Mouse (Mus musculus) intestine, postnatal 0 days (tissue): Measurements from ENCODE around the gene Pidd1. TPM values are rescaled to one million over a fixed set of nuclear protein-coding genes. Genes with fewer than 3 reads are reported as not detected.

Source experiments
- ATAC-seq: fragments of 200-750 bp; cut with Nextera tagmentation; 2 replicates; pipeline ENCODE4 v1.8.0; 2017; ENCODE audit warnings: mild to moderate bottlenecking, moderate TSS enrichment, moderate library complexity
- H3K27ac ChIP-seq: fragments of 300-500 bp; sonication (generic); 2 replicates; pipeline ENCODE4 v1.5.1; 2014; ENCODE audit warnings: mild to moderate bottlenecking, low read depth, low read length, moderate library complexity
- H3K27me3 ChIP-seq: fragments of 300-500 bp; sonication (generic); replicated peaks from 2 replicates; pipeline ENCODE4 v1.6.1; 2014; ENCODE audit warnings: low read length, mixed read lengths; ENCODE audit not compliant: control insufficient read depth, insufficient read depth
- H3K36me3 ChIP-seq: fragments of 300-500 bp; sonication (generic); 2 replicates; pipeline ENCODE4 v1.6.1; 2014; ENCODE audit warnings: mild to moderate bottlenecking, moderate library complexity; ENCODE audit not compliant: control insufficient read depth, insufficient read depth
- H3K4me1 ChIP-seq: fragments of 300-500 bp; sonication (generic); replicated peaks from 2 replicates; pipeline ENCODE4 v1.6.1; 2014; ENCODE audit warnings: antibody characterized with exemption, low read length, mixed read lengths; ENCODE audit not compliant: control insufficient read depth, insufficient read depth
- H3K4me2 ChIP-seq: fragments of 300-500 bp; sonication (generic); replicated peaks from 2 replicates; pipeline ENCODE4 v1.6.1; 2014; ENCODE audit warnings: low read depth, mild to moderate bottlenecking, moderate library complexity
- H3K4me3 ChIP-seq: fragments of 300-500 bp; sonication (generic); 2 replicates; pipeline ENCODE4 v1.5.1; 2014; ENCODE audit warnings: low read depth, low read length
- H3K9ac ChIP-seq: fragments of 300-500 bp; sonication (generic); 2 replicates; pipeline ENCODE4 v1.6.1; 2014; ENCODE audit warnings: mild to moderate bottlenecking, low read depth, low read length
- H3K9me3 ChIP-seq: fragments of 300-500 bp; sonication (generic); 2 replicates; pipeline ENCODE4 v1.6.1; 2016; ENCODE audit warnings: mixed run types; ENCODE audit not compliant: control insufficient read depth
- CTCF ChIP-seq: sonication (generic); IDR thresholded peaks from 2 replicates; pipeline ENCODE4 v1.5.1; 2016; ENCODE audit warnings: low read depth, mild to moderate bottlenecking, control low read depth, antibody characterized with exemption, moderate library complexity
- WGBS: fragments of 180-500 bp; shearing (Covaris S2); extraction: QIAGEN DNeasy Blood & Tissue Kit; methylation state at CpG from one replicate; pipeline ENCODE4 v1.1.7; 2014; 5-methylcytosine and 5-hydroxymethylcytosine counted together
- polyA plus RNA-seq: library from polyadenylated mRNA; unstranded; fragments of >200 nt; fragmentation: Nextera tagmentation; extraction: Ambion mirVana; gene quantifications from 2 replicates; pipeline ENCODE4 v1.2.1, GENCODE M21; 2015

Pidd1 gene
- polyA plus RNA-seq, 1 experiment from 2014 or later: 1.6 TPM

DNA sequence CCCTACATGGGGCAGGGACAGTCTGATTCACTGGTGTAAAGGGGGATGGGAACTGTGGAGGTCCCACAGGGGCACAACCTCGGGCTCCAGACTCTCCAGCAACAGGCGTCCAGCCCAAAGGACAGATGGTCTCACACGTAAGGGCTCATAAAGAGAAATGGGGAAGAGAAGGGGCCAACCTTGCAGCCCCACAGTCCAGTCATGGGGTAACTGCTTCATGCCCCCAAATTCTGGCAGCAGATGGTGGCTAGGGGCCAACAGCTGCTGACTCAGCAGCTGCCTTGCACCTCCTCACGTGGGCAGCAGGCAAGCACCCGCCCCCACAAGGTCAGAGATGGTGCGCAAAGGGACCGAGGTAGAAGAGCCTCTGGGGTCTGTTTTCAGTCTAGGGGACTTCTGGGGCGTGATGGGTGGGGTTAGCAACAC, 11.6 kb downstream of the Pidd1 start:
- peaks cover 39% of the 10 kb centered on the region for H3K36me3 ChIP-seq
- ATAC-seq: no peak
- no peak for TF ChIP-seq CTCF
- 84% methylated on average over 8 of the region's 8 CpGs for WGBS
- H3K4me2 ChIP-seq: no peak overlapping the region
- peaks cover 16% of the 10 kb centered on the region for H3K4me1 ChIP-seq
- H3K4me3 ChIP-seq: no peak overlapping the region
- H3K9me3 ChIP-seq: no peaks in the 10 kb centered on the region
- no peaks in the 10 kb centered on the region for H3K27me3 ChIP-seq
- H3K27ac ChIP-seq: no peak overlapping the region
- H3K9ac ChIP-seq: no peak overlapping the region

DNA sequence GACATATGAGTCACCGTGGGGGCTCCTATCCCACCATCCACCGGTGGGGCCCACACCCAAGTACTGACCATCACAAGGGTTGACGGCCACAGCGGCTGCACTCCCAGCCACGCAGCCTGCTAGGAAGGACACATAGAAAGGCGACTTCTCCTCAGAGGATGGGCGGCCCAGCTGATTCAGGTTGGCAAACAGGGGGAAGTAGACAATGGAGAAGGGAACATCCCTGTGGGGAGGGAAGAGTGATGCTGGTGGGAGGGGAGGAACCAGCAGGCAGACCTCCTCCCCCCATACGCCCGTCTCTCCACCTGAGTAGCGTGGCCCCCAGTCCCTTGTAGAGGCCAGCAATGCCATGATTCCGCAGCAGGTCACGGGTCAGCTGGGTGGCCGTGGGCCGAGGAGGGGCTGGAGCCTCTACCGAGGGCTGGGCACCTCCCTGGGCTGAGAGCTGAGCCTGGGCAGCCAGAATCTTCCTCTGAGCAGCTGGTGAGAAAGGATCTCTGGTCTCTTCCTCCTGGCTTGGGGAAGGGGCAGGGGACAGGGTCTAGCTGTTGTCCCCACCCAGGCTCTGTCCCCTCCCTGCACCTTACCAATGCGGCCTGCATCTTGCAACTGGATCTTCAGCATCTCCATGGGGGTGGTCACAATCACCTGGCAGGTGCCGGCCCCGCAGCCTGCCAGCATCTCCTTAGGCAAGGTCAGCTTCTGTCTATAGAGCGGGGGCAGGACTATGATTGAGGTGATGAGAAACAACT, 12.2 kb downstream of the Pidd1 start:
- H3K36me3 ChIP-seq: peaks cover 39% of the 10 kb centered on the region
- H3K27ac ChIP-seq: no peak overlapping the region
- TF ChIP-seq CTCF: no peak
- no peaks in the 10 kb centered on the region for H3K27me3 ChIP-seq
- H3K9me3 ChIP-seq: no peaks in the 10 kb centered on the region
- H3K4me2 ChIP-seq: no peak overlapping the region
- H3K9ac ChIP-seq: no peak overlapping the region
- no peak overlapping the region for H3K4me3 ChIP-seq
- H3K4me1 ChIP-seq: peaks cover 13% of the 10 kb centered on the region
- 95% methylated on average over 19 of the region's 19 CpGs for WGBS
- ATAC-seq: no peak

DNA sequence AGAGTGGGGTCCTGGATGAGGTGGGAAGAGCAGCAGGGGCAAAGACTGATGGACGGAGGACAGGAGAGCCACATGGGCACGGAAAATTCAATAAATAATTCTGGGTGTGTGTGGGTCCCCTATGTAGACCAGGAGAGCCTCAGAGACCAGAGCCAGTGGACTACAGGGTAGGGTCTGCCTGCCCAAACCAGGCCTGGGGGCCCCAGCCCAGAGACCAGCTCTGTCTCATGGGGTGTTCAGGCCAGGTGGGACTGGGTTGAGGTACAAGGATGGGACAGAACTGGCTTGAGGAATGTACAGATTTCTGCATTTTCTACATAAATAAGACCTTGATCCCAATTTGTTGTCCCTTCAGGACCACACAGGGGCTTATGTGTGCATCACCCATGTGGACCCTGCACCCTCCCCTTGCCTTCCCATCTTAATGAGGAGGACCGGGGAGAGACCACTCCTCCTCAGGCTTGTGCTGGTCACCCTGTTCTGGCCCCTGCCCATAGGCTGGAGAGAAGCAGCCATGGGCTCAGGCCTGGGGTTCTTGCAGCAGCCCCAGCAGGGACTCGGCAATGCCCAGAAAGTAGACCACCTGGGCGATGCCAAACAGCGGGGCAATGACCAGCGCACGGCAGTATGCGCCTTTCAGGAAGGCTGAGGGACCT, 13.1 kb downstream of the Pidd1 start:
- WGBS: 96% methylated on average over 9 of the region's 9 CpGs
- no peaks in the 10 kb centered on the region for H3K9me3 ChIP-seq
- H3K9ac ChIP-seq: no peak overlapping the region

DNA sequence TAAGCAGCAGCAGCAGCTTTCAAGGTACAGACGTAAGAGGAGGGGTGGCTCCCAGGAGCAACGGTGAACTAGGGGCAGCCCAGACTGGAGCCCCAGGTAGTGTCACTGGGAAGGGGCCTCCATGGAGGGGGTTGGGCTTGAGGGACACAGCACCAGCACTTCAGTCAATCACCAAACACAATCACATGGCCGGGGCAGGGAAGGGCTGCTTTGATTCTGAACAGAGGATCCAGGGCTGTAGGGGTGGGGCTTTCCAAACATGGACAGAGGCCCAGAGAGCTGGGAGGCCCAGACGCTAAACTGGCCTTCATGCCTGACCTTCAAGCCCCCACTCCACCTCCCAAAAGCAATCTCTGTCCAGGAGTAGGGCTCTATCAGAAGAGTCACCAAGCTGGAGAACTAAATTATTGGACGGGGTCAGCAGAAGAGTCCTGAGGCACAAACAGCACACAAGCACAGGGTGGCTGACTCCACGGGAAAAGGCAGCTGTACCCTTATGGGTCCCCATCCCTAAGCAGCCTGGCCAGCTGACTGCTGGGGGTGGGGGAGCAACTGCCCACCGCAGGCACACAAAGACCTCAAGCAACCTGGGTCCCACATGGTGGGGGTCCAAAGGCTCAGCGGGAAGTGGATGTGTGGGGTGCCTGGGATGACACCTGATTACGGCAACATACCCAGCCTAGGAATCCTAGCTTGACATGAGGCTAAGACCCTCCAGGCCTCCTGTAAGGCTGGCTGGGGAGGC, 13.8 kb downstream of the Pidd1 start:
- H3K36me3 ChIP-seq: peaks cover 39% of the 10 kb centered on the region
- no peaks in the 10 kb centered on the region for H3K27me3 ChIP-seq
- no peak overlapping the region for H3K9ac ChIP-seq
- WGBS: 61% methylated on average over 9 of the region's 9 CpGs
- H3K4me3 ChIP-seq: no peak overlapping the region
- H3K4me2 ChIP-seq: no peak overlapping the region
- TF ChIP-seq CTCF: no peak
- no peaks in the 10 kb centered on the region for H3K9me3 ChIP-seq
- H3K27ac ChIP-seq: no peak overlapping the region
- no peak for ATAC-seq
- peaks cover 7% of the 10 kb centered on the region; the same call in 1 of the 2 replicates for H3K4me1 ChIP-seq

More for the DNA sequence above, 13.1 kb downstream of the Pidd1 start:
- Histone ChIP-seq H3K4me1 (peaks cover 11% of the 10 kb centered on the region), H3K36me3 (peaks cover 39% of the 10 kb centered on the region), H3K4me2 (no peak overlapping the region), H3K4me3 (no peak overlapping the region), H3K27me3 (no peaks in the 10 kb centered on the region), H3K27ac (no peak overlapping the region)
- no peak for TF ChIP-seq CTCF
- ATAC-seq: no peak

DNA sequence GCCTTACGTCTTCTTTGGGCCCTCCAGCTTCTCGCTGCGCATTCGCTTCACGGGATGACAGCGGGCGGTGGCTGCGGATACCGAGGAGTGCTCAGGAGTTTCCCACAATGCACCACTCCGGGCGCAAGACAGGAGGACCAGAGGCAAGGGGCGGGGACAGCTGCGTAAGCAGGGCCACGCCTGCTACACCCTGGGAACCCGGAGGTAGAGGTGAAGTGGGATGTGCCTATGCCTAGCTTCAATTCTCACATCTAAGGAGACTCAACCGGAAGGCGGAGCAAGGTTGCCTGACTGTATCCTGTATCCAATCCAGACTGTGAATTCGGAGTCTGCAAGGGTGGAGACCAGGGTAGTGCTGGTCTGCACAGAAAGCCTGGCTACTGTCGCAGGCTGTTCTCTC, 14.5 kb downstream of the Pidd1 start, which contains the start of gene Cend1:
Gene Cend1, minus strand, starts transcription at position 182 of the 400 bp plus-strand sequence.
- Histone ChIP-seq H3K27ac (no peak within 1 kb of the TSS), H3K36me3 (peaks cover 39% of the 10 kb centered on the region), H3K9me3 (no peaks in the 10 kb centered on the region), H3K9ac (no peak within 1 kb of the TSS), H3K4me3 (no peak within 1 kb of the TSS), H3K4me1 (peaks cover under 1% of the 10 kb centered on the region; the same call in 1 of the 2 replicates), H3K4me2 (peak within 1 kb of the TSS; percentile 27), H3K27me3 (no peaks in the 10 kb centered on the region)
- WGBS: 11% methylated on average over 19 of the region's 19 CpGs
- peak; percentile 47 for ATAC-seq
- no peak for TF ChIP-seq CTCF

DNA sequence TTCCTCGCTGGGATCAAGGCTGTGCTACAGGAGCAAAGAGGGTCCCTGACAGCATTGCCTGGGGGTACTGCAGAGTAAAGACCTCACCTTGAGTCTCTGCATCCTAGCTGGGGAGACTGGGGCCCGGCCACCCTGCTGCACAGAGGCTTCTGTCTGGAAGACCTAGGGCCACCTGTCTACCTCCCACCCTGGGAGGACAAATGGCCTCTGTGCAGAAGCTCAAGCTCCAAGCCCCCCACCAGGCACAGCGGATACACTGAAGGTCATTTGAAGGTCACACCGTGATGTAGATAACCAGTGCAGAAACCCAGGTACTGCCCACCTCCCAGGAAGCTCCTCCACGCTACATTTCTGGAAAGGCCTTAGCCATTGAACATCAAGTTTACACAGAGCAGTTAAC, 15.1 kb downstream of the Pidd1 start:
- ATAC-seq: no peak
- Histone ChIP-seq H3K27ac (no peak overlapping the region), H3K4me2 (no peak overlapping the region; the same call in 1 of the 2 replicates), H3K4me1 (no peaks in the 10 kb centered on the region; the same call in 1 of the 2 replicates), H3K27me3 (no peaks in the 10 kb centered on the region), H3K4me3 (no peak overlapping the region), H3K9ac (no peak overlapping the region), H3K36me3 (peaks cover 36% of the 10 kb centered on the region), H3K9me3 (no peaks in the 10 kb centered on the region)
- TF ChIP-seq CTCF: no peak
- 62% methylated on average over 5 of the region's 5 CpGs for WGBS
